Mouse (Mus musculus) forebrain, embryonic 15.5 days (tissue): Measurements from ENCODE around the gene Gucd1. TPM values are rescaled to one million over a fixed set of nuclear protein-coding genes. Genes with fewer than 3 reads are reported as not detected.
"Not testable (repeated sequence)": the region's sequence is repeated elsewhere in the genome, so short reads cannot be mapped to it uniquely, and the experiment has no call there.

ENCODE experiments used
- ATAC-seq: fragments of 200-750 bp; cut with Nextera tagmentation; replicated peaks from 2 replicates; pipeline ENCODE4 v1.8.0; 2017; ENCODE audit warnings: mild to moderate bottlenecking, moderate TSS enrichment, moderate library complexity
- H3K27ac ChIP-seq: fragments of 300-500 bp; sonication (generic); replicated peaks from 2 replicates; pipeline ENCODE4 v1.5.1; 2015; ENCODE audit warnings: mild to moderate bottlenecking, inconsistent platforms
- H3K27me3 ChIP-seq: fragments of 300-500 bp; sonication (generic); 2 replicates; pipeline ENCODE4 v1.6.1; 2015; ENCODE audit warnings: inconsistent platforms
- H3K36me3 ChIP-seq: fragments of 300-500 bp; sonication (generic); 2 replicates; pipeline ENCODE4 v1.6.1; 2015; ENCODE audit warnings: mild to moderate bottlenecking, inconsistent platforms
- H3K4me1 ChIP-seq: fragments of 300-500 bp; sonication (generic); 2 replicates; pipeline ENCODE4 v1.6.1; 2015; ENCODE audit warnings: inconsistent platforms
- H3K4me2 ChIP-seq: fragments of 300-500 bp; sonication (generic); replicated peaks from 2 replicates; pipeline ENCODE4 v1.6.1; 2015; ENCODE audit warnings: mild to moderate bottlenecking, inconsistent platforms
- H3K4me3 ChIP-seq: fragments of 300-500 bp; sonication (generic); 2 replicates; pipeline ENCODE4 v1.5.1; 2015; ENCODE audit warnings: mild to moderate bottlenecking, inconsistent platforms
- H3K9ac ChIP-seq: fragments of 300-500 bp; sonication (generic); replicated peaks from 2 replicates; pipeline ENCODE4 v1.6.1; 2015; ENCODE audit warnings: mild to moderate bottlenecking, inconsistent platforms
- H3K9me3 ChIP-seq: fragments of 300-500 bp; sonication (generic); 2 replicates; pipeline ENCODE4 v1.6.1; 2016; ENCODE audit warnings: inconsistent platforms
- WGBS: fragments of 180-500 bp; shearing (Covaris S2); methylation state at CpG from one replicate; pipeline ENCODE4 v1.1.7; 2015; ENCODE audit warnings: mixed read lengths; 5-methylcytosine and 5-hydroxymethylcytosine counted together
- polyA plus RNA-seq: library from polyadenylated mRNA; unstranded; fragments of >200 nt; fragmentation: Nextera tagmentation; extraction: Ambion mirVana; gene quantifications from 2 replicates; pipeline ENCODE4 v1.2.1, GENCODE M21; 2015

The Gucd1 gene
- polyA plus RNA-seq, 1 experiment from 2014 or later: 20.1 TPM

DNA sequence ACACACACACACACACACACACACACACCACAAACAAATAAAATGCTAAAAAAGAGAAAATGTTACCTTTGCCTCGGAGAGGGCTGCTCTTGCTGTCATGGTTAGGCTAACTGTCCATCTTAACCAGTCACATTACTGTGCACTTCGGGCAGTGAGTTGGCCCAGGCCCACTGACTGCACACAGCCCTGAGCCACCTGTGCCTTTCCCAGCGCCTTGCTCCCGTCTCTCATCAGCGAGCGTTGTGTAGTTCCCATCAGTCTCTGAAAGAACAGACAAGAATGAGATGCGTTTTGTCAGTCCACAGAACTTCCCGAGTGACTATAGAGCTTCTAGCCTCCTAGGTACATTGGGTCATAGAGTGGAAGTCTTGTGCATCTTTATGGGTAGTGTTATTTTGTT, 16.4 kb upstream of the Gucd1 start:
- peaks cover 33% of the 10 kb centered on the region for H3K36me3 ChIP-seq
- no peak overlapping the region for H3K4me3 ChIP-seq
- H3K4me2 ChIP-seq: no peak overlapping the region
- WGBS: 92% methylated on average over 8 of the region's 8 CpGs
- H3K4me1 ChIP-seq: no peaks in the 10 kb centered on the region
- no peaks in the 10 kb centered on the region for H3K27me3 ChIP-seq
- ATAC-seq: no peak
- no peak overlapping the region for H3K9ac ChIP-seq
- H3K9me3 ChIP-seq: no peaks in the 10 kb centered on the region
- no peak overlapping the region for H3K27ac ChIP-seq

DNA sequence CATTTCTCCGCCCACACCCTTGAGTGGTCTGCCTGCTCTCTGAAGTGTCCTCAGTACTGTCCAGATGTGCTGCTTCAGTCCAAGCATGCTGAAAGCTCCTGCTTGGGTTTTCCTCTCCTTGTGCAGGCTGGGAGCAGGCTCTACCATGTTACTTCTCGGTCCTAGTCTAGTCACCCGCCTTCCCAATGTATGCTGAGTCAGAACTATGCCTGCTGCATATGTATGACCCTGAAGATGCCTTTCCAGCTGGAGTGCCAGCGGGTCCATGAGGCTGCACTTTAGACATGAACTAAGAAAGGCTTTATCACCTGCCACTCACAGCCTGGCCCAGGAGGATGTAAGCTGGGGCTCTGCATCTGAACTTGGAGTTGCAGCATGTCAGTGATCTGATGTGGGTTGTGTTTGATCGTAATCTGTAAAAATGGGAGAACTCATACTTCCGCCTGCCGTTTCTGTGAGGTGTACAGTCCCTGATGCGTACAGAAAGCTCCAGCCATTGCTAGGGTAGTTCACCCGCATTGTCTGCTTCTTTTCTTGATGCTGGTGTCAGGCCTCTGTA, 13.8 kb upstream of the Gucd1 start:
- Histone ChIP-seq H3K9ac (no peak overlapping the region), H3K4me2 (no peak overlapping the region), H3K27me3 (no peaks in the 10 kb centered on the region), H3K4me1 (no peaks in the 10 kb centered on the region), H3K4me3 (no peak overlapping the region), H3K9me3 (no peaks in the 10 kb centered on the region), H3K27ac (no peak overlapping the region), H3K36me3 (peaks cover 38% of the 10 kb centered on the region)
- no peak for ATAC-seq
- 91% methylated on average over 9 of the region's 9 CpGs for WGBS

DNA sequence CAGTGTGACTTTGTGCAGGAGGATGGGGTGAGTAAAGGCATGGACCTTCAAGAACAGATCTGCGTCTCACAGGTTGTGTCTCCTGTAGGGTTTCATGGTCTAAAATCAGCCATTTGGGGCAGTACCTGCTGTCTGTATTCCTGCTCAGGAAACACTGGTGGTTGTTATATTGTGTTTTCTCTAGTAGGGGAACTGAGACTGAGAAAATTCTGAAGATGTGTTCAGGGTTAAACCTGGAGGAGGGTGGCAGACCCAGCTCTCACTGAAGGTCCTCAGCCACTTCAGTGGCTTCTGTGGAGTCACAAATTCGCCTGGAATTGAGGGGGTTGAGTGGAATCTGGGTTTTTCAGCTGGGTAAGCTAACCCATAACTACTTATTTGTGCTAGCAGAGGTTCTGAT, 12.6 kb upstream of the Gucd1 start:
- Histone ChIP-seq H3K27ac (no peak overlapping the region), H3K9me3 (no peaks in the 10 kb centered on the region), H3K27me3 (no peaks in the 10 kb centered on the region), H3K4me3 (no peak overlapping the region), H3K4me2 (no peak overlapping the region), H3K9ac (no peak overlapping the region), H3K36me3 (peaks cover 36% of the 10 kb centered on the region), H3K4me1 (no peaks in the 10 kb centered on the region)
- WGBS: 90% methylated on average over 2 of the region's 2 CpGs
- no peak for ATAC-seq

DNA sequence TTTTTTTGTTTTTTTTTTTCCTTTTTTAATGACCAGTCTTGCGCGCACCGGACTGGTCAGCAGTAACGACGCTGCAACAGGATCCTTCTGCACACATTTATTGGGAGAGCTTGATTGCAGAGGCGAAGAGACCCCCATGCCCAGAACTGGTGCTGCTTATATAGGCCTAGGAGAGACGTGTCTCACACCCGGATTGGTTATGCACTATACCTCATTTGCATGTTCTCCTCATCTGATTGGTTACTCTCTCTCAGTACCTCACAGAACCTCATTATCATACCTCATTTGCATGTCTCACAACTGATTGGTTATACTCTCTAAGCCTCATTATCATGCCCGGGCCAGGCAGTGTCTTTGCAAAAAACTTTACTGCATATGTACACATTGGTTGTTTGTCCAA, 7.7 kb upstream of the Gucd1 start:
- not testable (repeated sequence) for ATAC-seq, H3K9me3 ChIP-seq, H3K4me3 ChIP-seq, H3K4me2 ChIP-seq, H3K27me3 ChIP-seq, H3K27ac ChIP-seq, H3K9ac ChIP-seq
- Histone ChIP-seq H3K4me1 (peaks cover 11% of the 10 kb centered on the region), H3K36me3 (peaks cover 47% of the 10 kb centered on the region)
- WGBS: 89% methylated on average over 9 of the region's 9 CpGs

DNA sequence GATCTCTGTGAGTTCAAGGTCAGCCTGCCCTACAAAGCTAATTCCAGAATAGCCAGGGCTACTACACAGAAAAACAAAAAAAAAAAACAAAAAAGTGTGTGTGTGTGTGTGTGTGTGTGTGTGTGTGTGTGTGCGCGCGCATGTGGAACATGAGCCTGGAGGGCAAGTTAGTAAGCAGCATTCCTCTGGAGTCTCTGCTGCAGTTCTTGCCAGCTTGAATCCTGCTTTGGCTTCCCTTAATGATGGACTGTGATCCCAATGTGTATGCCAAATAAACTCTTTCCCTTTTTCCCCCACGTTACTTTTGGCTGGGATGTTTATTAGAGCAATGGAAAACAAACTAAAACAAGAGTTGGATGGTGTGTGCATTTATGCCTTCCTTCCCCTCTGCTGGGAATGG, 3.9 kb upstream of the Gucd1 start:
- Histone ChIP-seq H3K4me3 (no peak overlapping the region), H3K4me2 (no peak overlapping the region), H3K27me3 (no peaks in the 10 kb centered on the region), H3K4me1 (peaks cover 28% of the 10 kb centered on the region), H3K27ac (no peak overlapping the region), H3K9ac (no peak overlapping the region), H3K9me3 (no peaks in the 10 kb centered on the region), H3K36me3 (peaks cover 50% of the 10 kb centered on the region)
- WGBS: 93% methylated on average over 4 of the region's 4 CpGs
- ATAC-seq: no peak

DNA sequence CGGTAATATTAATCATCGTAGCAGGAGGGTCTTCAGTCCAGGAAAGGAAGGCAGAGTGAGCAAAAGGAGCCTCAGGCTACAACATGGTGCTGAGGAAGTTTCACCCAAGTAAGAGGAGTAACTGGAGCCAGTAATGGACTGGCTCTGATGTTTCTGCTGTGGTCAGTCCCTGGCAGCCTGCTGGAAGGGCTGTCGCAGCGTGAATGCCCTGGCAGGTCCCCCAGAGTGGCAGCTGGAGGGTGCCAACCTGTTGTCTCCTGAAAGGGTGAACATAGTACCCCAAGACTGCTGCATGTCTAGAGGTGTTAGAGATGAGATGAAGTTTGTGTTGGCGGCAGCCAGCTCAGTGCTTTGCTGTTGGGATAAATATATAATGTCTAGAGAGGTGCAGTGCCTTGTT, 2.8 kb upstream of the Gucd1 start:
- Histone ChIP-seq H3K36me3 (peaks cover 45% of the 10 kb centered on the region), H3K4me2 (no peak overlapping the region), H3K4me3 (no peak overlapping the region)

DNA sequence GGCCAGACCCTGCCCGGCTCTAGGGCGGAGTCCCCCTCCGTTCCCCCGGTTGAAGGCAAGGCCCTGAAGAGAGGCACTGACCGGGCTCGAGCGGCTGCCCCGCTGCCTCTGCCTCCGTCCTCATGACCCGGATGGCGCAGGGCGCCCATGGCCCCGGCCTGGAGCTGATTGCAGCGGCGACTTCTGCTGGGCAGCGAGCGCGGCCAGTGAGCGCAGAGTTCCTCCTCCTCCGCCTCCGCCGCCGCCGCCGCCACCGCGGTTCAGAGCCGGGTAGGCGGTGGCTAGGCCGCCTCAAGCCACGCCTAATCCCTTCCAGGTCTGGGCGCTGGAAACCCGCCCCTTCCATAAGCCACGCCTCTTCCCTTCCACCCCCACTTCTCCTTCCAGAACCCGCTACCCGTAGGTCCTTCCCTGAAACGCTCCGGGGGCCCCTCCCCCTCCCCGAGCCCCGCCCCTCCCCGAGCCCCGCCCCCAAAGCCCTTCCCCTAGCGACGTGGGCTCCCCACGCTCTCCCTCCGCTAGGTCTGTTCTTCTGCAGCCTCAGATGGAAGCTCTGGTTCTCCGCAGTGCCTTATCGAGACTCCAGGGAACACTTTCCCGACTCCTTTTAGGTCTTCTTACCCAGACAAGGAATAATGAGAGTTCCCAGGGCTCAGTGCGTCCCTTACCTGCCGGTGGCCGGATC, 557 bp downstream of the Gucd1 start, which contains the start of gene Snrpd3:
Gene Snrpd3 (plus strand): TSS at position 479 of the 685 bp plus-strand sequence.
- Histone ChIP-seq H3K36me3 (peaks cover 25% of the 10 kb centered on the region), H3K9ac (peak within 1 kb of the TSS; percentile 88), H3K4me1 (peaks cover 39% of the 10 kb centered on the region), H3K27me3 (no peaks in the 10 kb centered on the region), H3K4me2 (peak within 1 kb of the TSS; percentile 75), H3K4me3 (peak within 1 kb of the TSS; percentile 87), H3K9me3 (no peaks in the 10 kb centered on the region), H3K27ac (peak within 1 kb of the TSS; percentile 97)
- 1% methylated on average over 46 of the region's 52 CpGs for WGBS
- ATAC-seq: peak; percentile 93

More for the DNA sequence above, 2.8 kb upstream of the Gucd1 start:
- WGBS: 92% methylated on average over 5 of the region's 5 CpGs
- no peak for ATAC-seq
- Histone ChIP-seq H3K9me3 (no peaks in the 10 kb centered on the region), H3K27ac (no peak overlapping the region), H3K27me3 (no peaks in the 10 kb centered on the region), H3K9ac (no peak overlapping the region), H3K4me1 (peaks cover 39% of the 10 kb centered on the region)

DNA sequence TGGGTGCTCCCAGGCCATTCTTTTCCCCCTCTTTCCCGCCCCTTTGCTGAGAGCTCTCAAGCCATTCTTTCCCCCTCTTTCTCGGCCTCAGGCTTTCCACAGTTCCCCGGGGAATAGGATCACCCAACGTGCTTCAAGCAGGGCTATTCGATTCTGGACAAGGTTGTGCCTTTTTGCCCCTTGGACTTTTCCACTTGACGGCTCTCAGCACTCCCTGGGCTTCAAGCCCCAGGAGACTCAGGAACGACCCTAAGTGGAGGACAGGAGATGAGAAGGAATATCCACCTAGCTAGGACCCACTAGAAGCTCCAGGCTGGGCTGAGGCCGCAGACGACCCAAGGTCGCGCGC, 1.1 kb downstream of the Gucd1 start:
- ATAC-seq: no peak
- peak overlapping the region; percentile 75 for H3K4me2 ChIP-seq
- peaks cover 21% of the 10 kb centered on the region for H3K36me3 ChIP-seq
- H3K27ac ChIP-seq: peak overlapping the region; percentile 97
- peak overlapping the region; percentile 87 for H3K4me3 ChIP-seq
- no peaks in the 10 kb centered on the region for H3K27me3 ChIP-seq
- no peaks in the 10 kb centered on the region for H3K9me3 ChIP-seq
- H3K9ac ChIP-seq: peak overlapping the region; percentile 88
- peaks cover 34% of the 10 kb centered on the region for H3K4me1 ChIP-seq
- under 1% methylated on average over 12 of the region's 12 CpGs for WGBS

DNA sequence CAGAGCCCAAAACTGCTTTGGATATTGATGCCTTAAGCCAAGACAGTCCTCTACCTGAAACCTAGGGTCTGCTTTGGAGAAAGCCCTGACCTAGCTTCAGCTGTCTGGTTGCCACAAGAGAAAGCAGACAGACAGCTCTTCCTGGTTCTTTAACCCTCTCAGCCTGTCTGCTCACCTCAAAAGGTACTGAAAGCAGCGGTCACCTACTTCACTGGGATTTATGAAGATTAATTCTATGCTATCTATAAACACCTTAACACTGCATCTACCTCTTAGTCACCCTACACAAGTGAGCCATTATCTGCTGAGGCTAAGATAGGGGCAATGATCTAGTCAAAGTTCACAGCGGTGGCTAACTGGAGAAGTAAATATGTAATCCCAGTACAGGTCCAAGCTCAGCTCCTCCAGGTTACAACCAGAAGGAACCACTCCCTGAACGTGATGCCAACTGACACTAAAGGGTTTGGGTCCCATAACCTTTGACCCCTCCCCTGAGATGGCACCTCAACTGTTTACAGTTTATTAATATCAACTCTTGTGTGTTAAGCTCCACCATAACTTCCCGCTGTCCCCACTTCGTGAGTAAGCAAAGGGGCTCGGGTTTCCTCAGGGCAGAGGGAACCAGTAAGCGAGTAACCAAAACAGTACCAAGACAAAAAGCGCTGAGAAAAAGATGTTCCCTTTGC, 1.6 kb downstream of the Gucd1 start:
- H3K27ac ChIP-seq: peak overlapping the region; percentile 97; the same call in 1 of the 2 replicates
- H3K27me3 ChIP-seq: no peaks in the 10 kb centered on the region
- WGBS: 30% methylated on average over 8 of the region's 8 CpGs
- peak overlapping the region; percentile 87 for H3K4me3 ChIP-seq
- H3K36me3 ChIP-seq: peaks cover 20% of the 10 kb centered on the region
- H3K4me1 ChIP-seq: peaks cover 31% of the 10 kb centered on the region
- peak overlapping the region; percentile 75 for H3K4me2 ChIP-seq
- peak overlapping the region; percentile 88 for H3K9ac ChIP-seq
- H3K9me3 ChIP-seq: no peaks in the 10 kb centered on the region
- no peak for ATAC-seq

DNA sequence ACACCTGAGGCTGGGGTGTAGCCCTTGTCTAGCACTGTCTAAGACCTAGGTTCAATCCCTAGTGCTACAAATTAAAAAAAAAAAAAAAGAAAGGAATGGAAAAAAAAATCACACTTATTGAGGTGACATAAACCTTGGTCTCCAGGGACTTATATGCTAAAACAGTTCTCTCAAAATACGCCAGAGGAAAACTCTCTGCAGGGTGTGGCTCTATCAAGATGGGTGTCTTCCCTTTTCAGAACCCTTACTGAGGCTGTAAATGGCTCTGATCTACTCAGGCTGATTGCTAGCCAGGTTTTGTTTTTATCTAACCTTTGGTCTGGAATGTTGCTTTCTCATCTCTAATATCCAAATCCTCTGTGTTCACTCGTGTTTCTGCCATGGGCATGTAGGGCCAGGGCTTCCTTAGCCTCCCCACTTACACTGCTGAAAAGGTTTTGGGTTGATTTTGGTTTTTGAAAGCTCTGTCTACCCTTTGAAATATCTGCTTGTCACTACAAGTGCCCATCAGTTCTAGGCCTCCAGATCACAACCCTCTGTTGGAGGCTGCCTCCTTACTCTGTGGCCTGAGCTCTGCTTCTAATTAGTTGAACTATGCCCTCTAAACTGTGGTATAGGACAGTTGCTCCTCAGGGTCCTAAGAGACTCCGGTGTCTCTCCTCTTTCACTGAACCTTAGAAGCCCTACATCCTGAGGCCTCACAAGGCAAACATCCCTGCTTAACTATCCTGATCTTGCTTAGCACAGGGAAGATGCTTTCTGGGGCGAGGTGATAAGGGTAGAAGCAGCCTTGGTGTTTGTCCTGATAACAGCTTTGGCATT, 2.3 kb downstream of the Gucd1 start:
- Histone ChIP-seq H3K4me1 (peaks cover 27% of the 10 kb centered on the region), H3K9me3 (no peaks in the 10 kb centered on the region), H3K27me3 (no peaks in the 10 kb centered on the region), H3K27ac (no peak overlapping the region), H3K4me3 (no peak overlapping the region), H3K36me3 (peaks cover 20% of the 10 kb centered on the region), H3K4me2 (no peak overlapping the region), H3K9ac (no peak overlapping the region)
- WGBS: 83% methylated on average over 4 of the region's 4 CpGs
- no peak for ATAC-seq

DNA sequence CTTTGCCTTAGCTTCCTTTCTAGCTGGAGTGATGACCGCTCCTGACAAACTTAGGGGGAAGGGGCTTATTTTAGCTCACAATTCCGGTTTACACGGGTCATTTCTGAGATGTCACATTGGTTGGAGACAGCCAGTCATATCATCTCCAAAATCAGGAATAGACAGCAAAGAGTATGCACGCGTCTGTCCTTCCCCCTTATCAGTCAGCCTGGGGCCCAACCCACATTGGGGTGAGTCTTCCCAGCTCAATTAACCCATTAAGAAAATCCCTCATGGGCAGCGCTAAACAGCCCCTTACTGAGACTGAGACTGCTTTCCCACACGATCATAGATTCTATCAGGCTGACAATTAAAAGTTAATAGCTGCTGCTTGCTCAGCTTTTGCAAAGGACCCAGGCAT, 3.4 kb downstream of the Gucd1 start:
- Histone ChIP-seq H3K9me3 (no peaks in the 10 kb centered on the region), H3K36me3 (peaks cover 22% of the 10 kb centered on the region), H3K4me3 (no peak overlapping the region), H3K27ac (no peak overlapping the region), H3K27me3 (no peaks in the 10 kb centered on the region), H3K4me1 (peaks cover 23% of the 10 kb centered on the region), H3K9ac (no peak overlapping the region), H3K4me2 (no peak overlapping the region)
- WGBS: 85% methylated on average over 7 of the region's 7 CpGs
- no peak for ATAC-seq
